Mouse (Mus musculus): ENCODE measurements around the gene Foxp1.

- TF ChIP-seq CTCF (IDR thresholded peaks at IDR 0.05; ENCODE audit: extremely low read depth, insufficient read depth, insufficient read length, insufficient replicate concordance) (no peak), POLR2A (IDR thresholded peaks at IDR 0.05; ENCODE audit: low read depth, low read length) (no peak)
Observed at GRCm38 (mm10) chr6:99173066-99173901, 349.2 kb downstream of the Foxp1 start.
